ENCODE assay signal across 17 mouse cellular contexts in genomic region chr8:113183186-113183585, GRCm38 (mm10).
A peak's percentile ranks its signal among the peaks of the same experiment; 100 is the strongest.
DNase-seq lines count a peak whose midpoint lies in the region.
"Had no signal": no experiment of that assay in that cellular context is flagged by ENCODE, and none has a peak within 500 bp of the region (broad histone marks: within the 10 kb centered on the region; RNA-seq: fewer than 3 reads in every experiment).

No protein-coding gene starts in this region.

- peak; percentile 8 to 14 for DNase-seq in cerebellum, adult 18-20 months
- DNase-seq in cerebellum, adult 11 months = no peak
- DNase-seq in lung, postnatal 36 days = peak; percentile 0
- DNase-seq in lung, postnatal 10 days = no peak
- DNase-seq in embryo, embryonic 10.5 days (ENCODE audit: low spot score) = peak; percentile 3
- peak; percentile 12 to 18 for DNase-seq in layer of hippocampus, postnatal 36 days
- DNase-seq in adrenal gland, postnatal 10 days = no peak
- DNase-seq in urinary bladder, postnatal 14 days (ENCODE audit: low spot score) = no peak
- DNase-seq: adrenal gland, postnatal 14 days; forebrain, postnatal 0 days; gastrocnemius, postnatal 10 days; heart, postnatal 10 days; kidney, adult 11 months; kidney, postnatal 14 days; lung, embryonic 14.5 days; right cerebral cortex, postnatal 14 days; thymus, postnatal 14 days had no signal

Comparison
In these comparisons a context has a peak if more than half of its experiments do, and no peak if none do; other contexts are left out.
1. DNase-seq: peak in cerebellum, adult 18-20 months (2 of 2), lung, postnatal 36 days (single experiment), embryo, embryonic 10.5 days (single experiment) and layer of hippocampus, postnatal 36 days (2 of 2); none in cerebellum, adult 11 months (single experiment), lung, postnatal 10 days (single experiment), adrenal gland, postnatal 10 days (single experiment) and urinary bladder, postnatal 14 days (single experiment).